Mouse (Mus musculus) right cerebral cortex, postnatal 36 days (tissue): Measurements from ENCODE around the gene Gm21732.
"Not testable (repeated sequence)": the region's sequence is repeated elsewhere in the genome, so short reads cannot be mapped to it uniquely, and the experiment has no call there.

ENCODE experiments used
- DNase-seq, 2 experiments: peaks; one replicate each; pipeline ENCODE4 v3.0.0; 2022; ENCODE audit warnings: low spot score in 2 of 2, mixed read lengths in 1 of 2

Gene Gm21732

GRCm38 (mm10) chrY:38575591-38575990 lies at the start of gene Gm21732:
Gm21732 (minus strand) TSS chrY:38575691.
- not testable (repeated sequence) for DNase-seq
